Mouse (Mus musculus): ENCODE data around the gene Acvr1b.

Gene Acvr1b

DNA sequence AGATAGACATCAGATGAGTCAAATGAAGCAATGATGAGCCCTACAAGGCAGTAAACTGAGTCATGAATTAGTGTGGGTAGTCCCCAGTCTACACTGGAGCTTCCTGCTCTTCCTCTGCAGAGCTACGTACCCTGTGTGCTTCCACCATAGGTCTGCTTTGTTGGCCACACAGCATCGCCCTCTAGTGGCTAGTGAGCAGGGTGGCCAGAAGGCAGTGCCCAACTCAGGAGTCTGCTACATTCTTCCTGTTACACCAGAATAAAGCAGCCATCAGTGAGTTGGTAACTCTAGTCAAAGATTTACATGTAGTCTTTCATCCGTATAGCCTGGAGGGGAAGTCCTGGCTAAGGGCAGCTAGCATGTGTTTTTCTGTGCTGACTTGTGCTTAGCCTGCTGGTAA is 24.4 kb downstream of the Acvr1b start:
- DNase-seq: peak; percentile 82 to 89

DNA sequence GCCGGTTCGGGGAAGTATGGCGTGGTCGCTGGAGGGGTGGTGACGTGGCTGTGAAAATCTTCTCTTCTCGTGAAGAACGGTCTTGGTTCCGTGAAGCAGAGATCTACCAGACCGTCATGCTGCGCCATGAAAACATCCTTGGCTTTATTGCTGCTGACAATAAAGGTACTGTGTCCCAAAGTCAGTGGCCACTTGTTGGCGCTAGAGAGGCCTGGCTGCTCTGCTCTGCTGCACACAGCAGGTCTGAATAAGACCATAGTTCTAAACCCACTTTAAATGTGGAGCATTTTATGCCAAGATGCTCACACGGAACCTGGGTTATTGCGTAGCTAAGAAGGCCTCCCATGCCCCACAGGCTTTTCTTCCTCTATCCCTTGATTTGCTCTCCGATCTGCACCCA is 25.0 kb downstream of the Acvr1b start:
- DNase-seq: peak in 1 of 2 experiments; percentile 44

DNA sequence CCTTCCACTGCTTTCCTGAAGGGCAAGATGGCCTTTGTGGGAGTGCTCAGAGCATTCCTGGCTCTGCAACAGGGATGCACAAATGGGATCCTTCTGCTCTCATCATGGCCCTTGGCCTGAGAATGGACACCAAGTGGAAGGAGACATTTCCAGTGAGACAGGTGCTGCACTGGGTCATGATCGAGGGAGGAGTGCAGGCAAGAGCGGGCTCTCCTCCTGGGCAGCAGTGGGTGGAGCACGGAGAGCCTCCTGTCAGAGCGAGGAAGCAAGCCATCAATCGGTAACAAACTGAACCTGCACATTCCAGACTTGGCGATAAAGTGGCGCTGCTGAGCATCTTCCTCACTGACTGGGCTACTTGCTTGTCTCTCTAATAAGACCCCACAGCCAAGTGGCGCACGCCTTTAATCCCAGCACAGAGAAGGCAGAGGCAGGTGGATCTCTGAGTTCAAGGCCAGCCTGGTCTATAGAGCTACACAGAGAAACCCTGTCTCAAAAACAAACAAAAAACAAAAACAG is 27.0 kb downstream of the Acvr1b start:
- no peak for DNase-seq

DNA sequence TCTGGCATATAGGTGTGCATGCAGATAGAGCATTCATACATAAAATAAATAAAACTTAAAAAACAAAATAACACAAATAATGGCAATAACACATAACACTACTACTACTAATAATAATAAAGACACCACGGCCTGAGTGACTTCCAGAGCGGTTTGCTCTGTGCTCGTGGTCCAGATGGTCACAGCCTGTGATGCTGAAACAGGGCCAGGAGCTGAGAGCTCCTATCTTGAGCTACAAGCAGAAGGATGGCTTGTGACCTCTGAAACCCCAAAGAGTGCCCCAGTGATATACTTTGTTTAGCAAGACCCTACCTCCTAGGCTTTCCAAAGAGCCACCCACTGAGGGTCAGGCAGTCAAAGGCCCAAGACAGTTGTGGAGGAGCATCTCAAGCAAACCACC is 27.5 kb downstream of the Acvr1b start:
- DNase-seq: no peak

DNA sequence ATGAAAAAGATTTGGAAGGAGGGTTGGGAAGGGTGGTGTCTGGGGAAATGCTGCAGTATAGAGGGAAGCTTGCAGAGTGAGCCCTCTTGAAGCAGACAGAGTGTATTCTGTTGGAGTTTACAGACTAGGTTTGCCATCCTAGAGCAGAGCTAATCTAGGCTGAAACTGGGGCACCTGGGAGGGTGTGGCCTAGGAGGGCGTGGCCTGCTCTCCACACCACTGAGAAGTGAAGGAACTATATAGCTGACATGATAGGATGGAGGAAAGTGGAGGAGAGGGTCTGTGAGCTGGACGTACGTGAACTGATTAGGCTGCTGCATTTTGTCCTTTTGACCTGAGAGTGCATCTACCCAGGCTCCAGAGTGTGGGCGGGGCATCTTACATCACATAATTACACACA is 29.8 kb downstream of the Acvr1b start:
- DNase-seq: no peak

DNA sequence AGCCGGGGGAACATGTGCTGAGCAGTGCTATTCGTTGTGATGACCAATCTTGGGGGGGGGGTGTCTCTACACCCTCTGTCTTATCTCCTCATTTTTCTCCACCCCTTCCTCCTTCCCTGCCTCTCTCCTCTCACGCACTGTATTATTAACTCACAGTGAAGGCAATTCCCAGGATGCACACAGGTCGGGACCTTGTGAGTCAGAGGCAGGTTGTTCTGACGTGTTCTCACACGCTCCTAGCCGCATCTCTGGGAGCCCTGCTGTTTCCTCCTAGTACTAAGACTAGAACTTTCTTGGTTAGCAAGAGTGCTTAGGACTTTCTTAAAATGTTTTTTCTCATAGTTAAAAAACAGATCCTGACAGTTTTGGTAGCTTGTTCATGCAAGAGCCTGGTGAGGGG is 30.9 kb downstream of the Acvr1b start:
- DNase-seq: no peak

DNA sequence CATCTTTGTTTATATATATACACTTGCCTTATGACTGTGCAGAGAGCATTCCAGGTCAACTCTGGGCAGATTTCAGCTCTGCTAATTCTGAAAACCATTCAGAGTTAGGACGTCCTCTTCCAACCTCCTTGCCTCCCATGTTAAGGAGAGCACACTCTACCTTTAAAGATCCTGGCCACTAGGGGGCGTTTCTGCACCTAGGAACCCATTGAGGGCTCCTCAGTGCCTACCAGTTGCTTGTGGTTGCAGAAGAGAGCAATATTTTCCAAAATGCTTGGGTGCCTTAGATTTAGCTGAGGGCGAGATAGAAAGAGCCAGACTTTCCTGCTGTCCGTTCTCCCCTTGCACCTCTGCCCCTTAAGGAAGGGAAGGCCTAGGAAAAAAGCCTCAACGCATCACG is 36.4 kb downstream of the Acvr1b start:
- DNase-seq: peak; percentile 68 to 84

DNA sequence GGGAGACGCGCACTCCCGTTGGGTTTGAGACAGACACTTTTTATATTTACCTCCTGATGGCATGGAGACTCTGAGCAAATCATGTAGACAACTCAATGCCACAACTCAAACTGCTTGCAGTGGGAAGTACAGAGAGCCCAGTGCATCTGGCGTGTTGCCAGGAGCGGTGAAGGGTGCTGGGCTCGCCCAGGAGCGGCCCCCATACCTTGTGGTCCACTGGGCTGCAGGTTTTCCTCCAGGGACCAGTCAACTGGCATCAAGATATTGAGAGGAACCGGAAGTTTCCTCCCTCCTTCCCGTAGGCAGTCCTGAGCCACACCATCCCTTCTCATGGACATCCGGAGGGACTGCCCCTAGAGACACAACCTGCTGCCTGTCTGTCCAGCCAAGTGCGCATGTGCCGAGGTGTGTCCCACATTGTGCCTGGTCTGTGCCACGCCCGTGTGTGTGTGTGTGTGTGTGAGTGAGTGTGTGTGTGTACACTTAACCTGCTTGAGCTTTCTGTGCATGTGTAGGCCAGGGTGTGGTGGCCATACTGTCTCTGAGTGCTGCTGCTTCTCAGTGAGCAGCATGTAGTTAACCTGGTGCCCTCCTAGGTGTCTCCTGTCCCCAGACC is 37.2 kb downstream of the Acvr1b start:
- DNase-seq: peak in 1 of 2 experiments; percentile 35

DNA sequence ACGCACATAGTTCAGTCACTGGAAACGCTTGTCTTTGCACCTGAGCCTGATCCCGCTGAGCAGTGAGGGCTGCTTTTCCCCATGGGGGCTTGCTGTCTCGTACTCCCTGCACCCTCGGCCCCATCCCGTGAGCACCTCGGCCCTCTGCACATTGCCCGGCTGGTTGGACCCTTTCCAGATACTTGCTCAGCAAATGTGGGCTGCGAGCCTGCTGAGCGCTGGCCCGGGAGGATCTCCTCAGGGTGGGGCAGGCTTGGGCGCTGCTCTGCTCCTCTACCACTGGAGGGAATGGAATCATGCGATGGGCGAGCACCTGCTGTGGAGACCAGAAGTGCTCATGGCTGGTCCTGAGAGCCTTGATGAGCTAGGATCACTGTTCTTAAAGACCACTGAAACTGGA is 38.6 kb downstream of the Acvr1b start:
- peak; percentile 90 to 94 for DNase-seq

DNA sequence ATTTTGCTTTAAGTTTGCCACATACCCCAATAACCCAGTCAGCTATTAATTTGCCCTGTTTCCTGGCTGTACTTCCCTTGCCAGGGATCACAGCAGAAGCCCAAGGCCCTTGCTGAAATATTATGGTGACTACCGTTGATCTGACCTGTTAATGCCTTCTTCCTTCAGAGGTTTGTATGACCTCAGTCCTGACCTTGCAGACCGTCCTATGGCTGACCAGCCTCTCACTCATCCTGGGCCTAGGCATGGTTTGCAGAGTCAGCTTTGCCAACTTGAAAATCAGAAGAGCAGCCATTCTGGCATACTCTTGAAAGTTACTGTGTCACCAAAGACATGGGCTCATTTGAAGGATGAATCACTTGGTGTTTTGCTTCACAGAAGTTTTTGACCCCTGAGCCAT is 41.3 kb downstream of the Acvr1b start:
- DNase-seq: no peak

DNA sequence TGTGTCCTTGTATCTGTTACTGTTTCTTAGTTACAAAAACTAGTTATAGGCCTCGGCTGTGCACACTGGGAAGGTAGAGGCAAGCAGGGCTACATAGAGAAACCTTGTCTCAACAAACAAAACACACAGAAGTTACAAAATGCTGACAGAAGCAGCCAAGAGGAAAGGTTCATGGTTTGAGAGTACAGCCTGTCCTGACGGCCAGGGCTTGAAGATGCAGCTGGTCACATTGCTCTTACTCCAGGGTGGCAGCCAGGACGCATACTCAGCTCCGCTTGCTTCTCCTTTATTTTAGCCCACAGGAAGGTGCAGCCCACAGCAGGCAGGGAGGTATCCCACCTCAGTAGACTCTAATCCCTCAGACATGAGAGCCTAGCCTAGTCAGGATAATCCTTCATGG is 42.2 kb downstream of the Acvr1b start:
- DNase-seq: peak; percentile 21 to 75

DNA sequence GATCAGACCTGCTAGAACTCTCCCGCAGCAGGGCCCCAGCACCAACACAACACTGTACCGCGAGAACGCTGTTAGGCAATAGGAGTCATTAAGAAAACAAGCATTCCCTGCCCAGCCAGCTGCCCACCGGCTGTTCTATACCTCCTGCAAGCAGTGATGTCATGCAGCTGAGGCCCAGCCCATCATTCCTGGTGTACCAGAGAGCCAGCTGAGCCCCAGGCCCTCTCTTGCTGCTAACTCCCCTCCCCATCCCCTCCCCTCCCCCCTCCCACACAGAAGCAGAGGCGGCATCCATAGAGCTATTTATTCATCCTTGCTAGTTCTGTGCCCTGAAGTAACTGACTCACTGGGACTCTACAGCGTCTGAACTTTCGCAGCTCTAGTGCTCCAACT is 47.0 kb downstream of the Acvr1b start:
- DNase-seq: peak in 1 of 2 experiments; percentile 63

DNA sequence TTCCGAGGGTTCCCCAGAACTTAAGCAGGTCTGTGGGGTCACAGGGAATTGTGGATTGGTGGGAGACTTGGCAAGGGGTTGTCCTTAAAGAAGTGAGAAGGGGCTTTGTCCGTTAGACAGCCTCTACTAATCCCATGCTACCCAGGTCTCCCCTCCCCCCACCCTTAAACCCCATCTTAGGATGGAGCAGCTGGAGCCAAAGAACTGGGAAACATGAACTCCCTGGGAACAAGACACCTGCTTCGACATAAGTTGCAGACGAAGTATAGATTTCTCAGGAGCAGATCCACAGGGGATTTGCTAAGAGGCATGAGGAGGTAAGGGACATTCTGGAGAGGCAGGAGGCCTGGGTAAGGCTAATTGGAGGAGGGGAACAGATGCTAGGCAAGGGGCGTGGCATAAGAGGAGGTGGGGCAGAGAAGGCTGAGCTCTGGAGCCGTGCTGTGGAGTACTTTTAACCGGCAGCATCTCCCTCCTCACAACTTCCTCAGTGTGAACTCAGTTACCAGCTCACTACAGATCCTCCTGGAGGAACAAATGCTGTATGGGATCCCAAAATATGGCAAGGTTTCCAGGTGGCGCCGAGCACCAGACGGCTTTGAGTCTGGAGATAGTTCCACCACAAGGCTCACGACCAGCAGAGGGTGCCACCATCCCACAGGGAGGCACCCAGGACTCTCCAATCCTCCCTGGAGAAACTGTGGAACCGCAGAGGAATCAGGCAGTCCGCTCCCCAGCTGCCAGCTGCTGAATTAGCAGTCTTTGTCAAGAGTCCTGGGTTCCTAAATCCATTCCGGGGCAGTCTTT is 47.6 kb downstream of the Acvr1b start:
- DNase-seq: peak; percentile 92 to 96

DNA sequence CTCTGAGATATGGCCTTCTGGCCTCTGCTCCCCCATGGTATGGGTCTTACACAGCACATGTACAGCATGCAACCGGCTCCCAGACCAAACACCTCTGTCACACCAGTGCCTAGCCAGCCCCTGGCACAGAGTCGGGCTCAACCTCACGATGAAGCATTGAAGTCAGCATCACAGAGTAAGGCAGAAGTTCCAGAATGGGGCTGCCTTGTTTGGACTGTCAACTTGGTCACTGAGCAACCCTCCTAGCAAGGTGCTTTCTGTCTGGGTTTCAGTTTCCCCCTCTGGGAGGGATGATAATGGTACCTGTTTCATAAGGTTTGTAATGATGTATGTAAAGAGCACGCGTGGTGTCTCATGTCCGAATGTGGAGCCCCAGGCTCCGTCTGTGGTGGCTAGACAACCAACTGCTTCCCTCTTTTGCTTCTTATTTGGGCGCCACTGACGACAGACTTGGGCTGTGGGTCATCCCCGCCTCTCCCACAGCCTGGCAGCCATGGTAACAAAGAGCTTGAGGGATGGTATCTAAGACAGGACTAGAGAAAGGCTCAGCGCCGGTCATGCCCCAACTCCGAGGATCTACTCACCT is 49.1 kb downstream of the Acvr1b start:
- DNase-seq: no peak

DNA sequence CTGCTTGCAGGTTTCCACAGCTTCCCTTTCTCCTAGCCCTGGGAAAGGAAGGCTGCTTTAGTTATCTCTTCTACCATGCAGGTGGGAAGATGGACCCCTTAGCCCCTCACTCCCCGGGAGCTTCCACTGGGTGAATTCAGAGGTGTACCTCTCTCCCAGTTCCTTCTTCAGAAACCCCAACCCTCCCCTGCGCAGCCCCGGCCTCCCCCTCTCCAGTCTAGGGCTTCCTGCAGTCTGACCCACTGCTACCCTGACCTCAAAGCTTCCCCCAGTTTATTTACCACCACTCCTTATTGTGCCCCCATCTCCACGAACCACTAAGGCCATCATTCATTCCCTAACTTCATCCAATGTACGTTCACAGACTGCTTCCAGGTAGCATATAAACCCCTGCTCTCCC is 49.7 kb downstream of the Acvr1b start:
- DNase-seq: no peak

DNA sequence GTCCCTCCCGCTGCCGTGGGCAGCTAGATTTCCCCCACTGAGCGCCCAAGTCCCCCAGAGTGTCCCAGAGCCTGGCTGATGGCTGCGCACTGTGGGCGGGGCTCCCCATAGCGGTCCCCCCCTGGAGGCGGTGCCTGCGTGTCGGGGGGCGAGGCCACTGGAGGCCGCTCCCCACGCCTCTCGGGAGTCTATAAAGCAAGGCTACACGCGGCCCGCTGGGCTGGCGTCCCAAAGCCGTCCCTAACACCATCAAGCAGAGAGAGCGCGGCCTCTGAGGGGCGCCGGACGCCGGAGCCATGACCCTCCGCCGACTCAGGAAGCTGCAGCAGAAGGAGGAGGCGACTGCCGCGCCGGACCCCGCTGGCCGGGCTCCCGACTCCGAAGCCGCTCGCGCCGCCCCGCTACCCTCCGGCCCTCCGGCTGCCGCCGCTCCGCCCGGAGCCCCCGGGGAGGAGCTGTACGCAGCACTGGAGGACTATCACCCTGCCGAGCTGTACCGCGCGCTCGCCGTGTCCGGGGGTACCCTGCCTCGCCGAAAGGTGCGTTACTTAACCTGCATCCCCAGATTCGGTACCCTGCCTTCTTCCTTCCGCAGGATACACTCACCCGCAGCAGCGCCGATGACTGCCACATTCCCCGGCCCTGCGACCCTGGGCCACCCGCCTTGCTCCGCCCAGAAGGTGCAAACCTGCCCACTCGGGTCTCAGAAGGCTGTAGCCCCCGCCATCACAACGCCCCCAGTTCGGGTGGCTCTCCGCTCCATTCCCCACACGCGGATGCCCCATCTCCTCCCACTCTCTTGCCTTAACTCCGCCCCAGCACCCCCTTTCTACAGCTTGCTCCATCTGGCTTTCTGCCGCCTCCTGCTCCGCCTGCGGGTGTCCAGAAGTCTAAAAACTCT is 50.4 kb downstream of the Acvr1b start, which contains the start of gene Grasp:
Gene Grasp (plus strand): TSS at position 183 of the 901 bp plus-strand sequence.
- DNase-seq: peak; percentile 91 to 93

DNA sequence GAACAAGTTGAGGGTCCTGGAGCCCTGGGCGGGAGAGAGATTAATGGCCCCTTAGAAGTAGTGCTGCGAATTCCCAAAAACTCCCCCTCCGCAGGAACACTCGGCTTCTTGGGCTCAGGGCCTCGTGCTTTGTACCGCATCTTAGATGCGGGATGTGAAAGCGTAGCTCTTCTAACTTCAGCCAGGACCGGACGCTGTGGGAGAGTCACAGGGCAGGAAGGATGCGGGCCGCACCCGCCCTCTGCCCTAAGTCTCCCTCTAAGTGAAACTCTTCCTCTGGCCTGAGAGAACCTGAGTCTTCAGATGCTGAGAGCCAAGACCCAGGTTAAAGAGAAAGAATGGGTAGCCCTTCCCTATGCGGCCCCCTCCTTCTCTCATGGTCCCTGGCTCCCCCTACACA is 51.1 kb downstream of the Acvr1b start:
- DNase-seq: peak; percentile 50 to 71

DNA sequence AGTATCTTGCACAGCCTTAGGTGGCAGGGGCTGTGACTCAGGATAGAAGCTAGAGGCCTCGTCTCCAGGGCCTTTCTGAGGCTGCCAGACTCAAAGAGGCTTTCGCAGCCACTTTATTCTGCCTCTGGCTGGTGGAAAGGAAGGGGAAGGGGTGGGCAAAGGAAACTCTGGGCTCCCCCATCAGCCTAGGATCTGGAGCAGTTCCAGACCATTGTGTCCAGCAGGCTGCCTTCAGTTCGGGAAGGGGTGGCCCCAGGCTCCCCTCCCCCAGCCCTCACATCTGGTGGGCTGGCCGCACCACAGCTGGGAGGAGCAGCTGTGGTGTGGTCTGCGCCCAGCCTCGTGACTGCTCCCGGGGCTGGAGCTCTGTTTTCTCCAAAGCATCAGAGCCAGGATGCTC is 54.1 kb downstream of the Acvr1b start:
- peak; percentile 83 to 91 for DNase-seq

DNA sequence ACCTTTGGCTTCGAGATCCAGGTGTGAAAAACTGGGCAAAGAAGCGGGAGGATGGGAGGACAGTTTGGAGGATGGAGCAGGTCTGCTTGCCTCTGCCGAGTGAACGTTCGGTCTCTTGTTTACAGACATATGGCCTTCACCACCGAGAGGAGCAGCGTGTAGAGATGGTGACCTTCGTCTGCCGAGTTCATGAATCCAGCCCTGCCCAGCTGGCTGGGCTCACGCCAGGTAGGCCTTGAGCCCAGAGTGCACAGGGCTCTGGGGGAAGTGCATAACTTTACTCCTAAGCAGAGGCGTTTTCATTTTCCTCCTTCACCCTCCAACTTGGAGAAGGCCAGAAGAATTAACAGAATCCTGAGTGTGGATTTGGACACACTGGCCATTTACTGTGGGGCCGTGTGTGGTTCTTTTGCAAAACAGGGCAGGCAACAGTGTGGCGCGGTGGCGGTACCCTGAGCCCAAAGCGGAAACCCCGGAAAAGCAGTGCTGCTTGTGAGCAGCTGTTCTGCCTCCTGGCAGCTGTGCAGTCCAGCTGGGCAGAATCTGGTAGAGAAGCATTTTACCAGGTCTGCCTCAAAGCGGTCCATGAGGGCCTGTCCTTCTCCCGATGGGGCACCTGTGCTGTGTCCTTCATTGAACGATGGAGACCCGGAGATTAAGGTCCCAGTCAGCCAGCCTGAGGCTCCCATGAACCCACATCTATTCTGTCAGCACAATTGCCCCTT is 55.2 kb downstream of the Acvr1b start:
- peak; percentile 55 to 78 for DNase-seq

DNA sequence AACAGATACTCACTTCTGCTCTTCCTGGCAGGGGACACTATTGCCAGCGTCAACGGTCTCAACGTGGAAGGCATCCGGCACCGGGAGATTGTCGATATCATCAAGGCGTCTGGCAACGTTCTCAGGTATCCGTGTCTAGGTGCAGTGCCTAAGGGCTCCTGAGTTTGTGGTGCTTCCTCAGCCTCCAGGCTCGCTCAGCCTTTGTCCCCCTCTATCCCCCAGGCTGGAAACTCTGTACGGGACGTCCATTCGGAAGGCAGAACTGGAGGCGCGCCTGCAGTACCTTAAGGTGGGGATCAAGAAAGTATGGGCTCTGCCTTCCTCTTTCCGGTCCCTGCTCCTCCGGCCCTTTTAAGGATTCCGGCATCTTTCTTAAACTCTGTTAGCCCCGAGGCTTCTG is 56.6 kb downstream of the Acvr1b start:
- DNase-seq: no peak

DNA sequence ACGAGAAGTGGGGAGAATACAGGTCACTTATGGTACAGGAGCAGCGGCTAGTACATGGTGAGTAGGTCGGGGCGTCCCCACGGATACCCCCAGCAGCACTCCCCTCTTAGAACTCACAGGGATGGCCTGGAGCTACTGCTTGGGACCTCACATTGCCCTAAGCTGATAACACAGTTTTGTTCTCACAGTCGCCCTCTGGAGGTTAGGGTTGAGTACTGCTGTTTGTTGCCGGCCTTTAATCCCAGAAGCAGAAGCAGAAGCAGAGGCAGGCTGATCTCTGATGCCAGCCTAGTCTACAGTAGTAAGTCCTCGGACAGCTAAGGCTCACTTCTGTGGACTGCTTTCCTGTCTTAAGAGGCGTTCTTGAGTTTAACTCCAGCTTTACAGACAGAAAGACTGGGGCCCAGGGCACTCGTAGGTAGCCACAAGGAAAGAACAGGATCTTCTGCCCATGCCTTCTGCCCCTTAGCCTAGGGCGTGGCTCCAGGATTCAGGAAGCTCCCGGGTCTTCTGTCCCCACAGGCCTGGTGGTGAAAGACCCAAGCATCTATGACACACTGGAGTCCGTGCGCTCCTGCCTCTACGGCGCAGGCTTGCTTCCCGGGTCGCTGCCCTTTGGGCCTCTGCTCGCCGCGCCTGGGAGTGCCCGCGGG is 57.3 kb downstream of the Acvr1b start:
- peak in 1 of 2 experiments; percentile 63 for DNase-seq
